Mouse (Mus musculus) olfactory bulb, adult 2 months (tissue): Measurements from ENCODE around the gene Rhot1.

Source experiments
- CTCF ChIP-seq: fragments of 200-500 bp; IDR thresholded peaks from 2 replicates; pipeline ENCODE4 v1.5.1; 2012; ENCODE audit warnings: low read depth, mild to moderate bottlenecking, low read length, moderate library complexity; ENCODE audit not compliant: insufficient read depth
- POLR2A ChIP-seq: fragments of 200-500 bp; IDR thresholded peaks from 2 replicates; pipeline ENCODE4 v1.6.1; 2012; ENCODE audit warnings: mild to moderate bottlenecking, low read depth, low read length, moderate library complexity; ENCODE audit not compliant: insufficient read depth

DNA sequence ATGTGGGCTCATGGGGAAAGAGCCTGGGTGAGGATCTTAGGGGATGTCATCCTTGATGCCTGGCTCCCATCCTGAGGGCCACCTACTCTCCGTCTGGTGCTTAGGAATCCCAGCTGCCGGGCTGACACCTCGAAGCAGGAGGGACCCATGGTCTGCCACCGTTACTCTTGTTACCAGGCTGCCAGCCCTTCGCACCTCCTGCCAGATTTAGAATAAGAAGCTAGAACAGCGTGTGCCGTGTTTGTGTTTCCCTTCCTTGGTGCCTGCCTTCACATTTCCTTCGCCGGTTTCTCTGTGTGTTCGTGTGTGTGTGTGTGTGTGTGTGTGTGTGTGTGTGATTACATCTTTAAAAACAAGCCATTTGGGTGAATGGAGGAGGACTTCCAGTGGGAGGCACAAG lies 96.0 kb downstream of the Rhot1 start:
- TF ChIP-seq POLR2A (no peak), CTCF (no peak)
